Mouse (Mus musculus) granulocyte monocyte progenitor cell, adult 5-6 weeks (primary cell): ENCODE data around the gene Brca1. TPM values are rescaled to one million over a fixed set of nuclear protein-coding genes. Genes with fewer than 3 reads are reported as not detected.
"Not testable (repeated sequence)": the region's sequence is repeated elsewhere in the genome, so short reads cannot be mapped to it uniquely, and the experiment has no call there.

ENCODE experiments used
- ATAC-seq: replicated peaks from 2 replicates; pipeline ENCODE4 v1.8.0; 2016; ENCODE audit warnings: mild to moderate bottlenecking, moderate TSS enrichment, inconsistent platforms; ENCODE audit not compliant: poor library complexity, severe bottlenecking
- total RNA-seq, 2 experiments: library from RNA; stranded (forward) in 1 of 2; stranded (reverse) in 1 of 2; fragments of 200-712, 200-1000 nt in 1 of 2; fragments of >200 nt in 1 of 2; fragmentation: Nextera tagmentation in 1 of 2; gene quantifications; 2 replicates each; pipeline ENCODE4 v1.2.3; 2014 to 2017

Gene Brca1
- total RNA-seq, 2 experiments from 2014 or later, result 26.6 to 38.5 TPM

- ATAC-seq, result no peak
Observed at GRCm38 (mm10) chr11:101544132-101544531, 7.6 kb downstream of the Brca1 start.

GRCm38 (mm10) chr11:101543533-101543932, 8.2 kb downstream of the Brca1 start:
- ATAC-seq, result peak; percentile 48; the same call in 1 of the 2 replicates

- ATAC-seq, result no peak
Observed at GRCm38 (mm10) chr11:101526686-101527085, 25.1 kb downstream of the Brca1 start.

- no peak for ATAC-seq
Observed at GRCm38 (mm10) chr11:101525936-101526595, 25.7 kb downstream of the Brca1 start.

- no peak for ATAC-seq
Observed at GRCm38 (mm10) chr11:101525056-101525455, 26.7 kb downstream of the Brca1 start.

- ATAC-seq, result no peak
Observed at GRCm38 (mm10) chr11:101524446-101524845, 27.3 kb downstream of the Brca1 start.

GRCm38 (mm10) chr11:101519364-101519763, 32.4 kb downstream of the Brca1 start:
- ATAC-seq, result no peak

- ATAC-seq, result no peak
Observed at GRCm38 (mm10) chr11:101518937-101519336, 32.8 kb downstream of the Brca1 start.

- no peak for ATAC-seq
Observed at GRCm38 (mm10) chr11:101507090-101507489, 44.7 kb downstream of the Brca1 start.

GRCm38 (mm10) chr11:101506269-101506780, 45.4 kb downstream of the Brca1 start:
- no peak for ATAC-seq

GRCm38 (mm10) chr11:101486126-101486525, 65.6 kb downstream of the Brca1 start:
- no peak for ATAC-seq

GRCm38 (mm10) chr11:101485509-101486028, 66.2 kb downstream of the Brca1 start:
- ATAC-seq, result no peak

- ATAC-seq, result no peak
Observed at GRCm38 (mm10) chr11:101484814-101485213, 66.9 kb downstream of the Brca1 start.

- ATAC-seq, result no peak
Observed at GRCm38 (mm10) chr11:101484245-101484644, 67.5 kb downstream of the Brca1 start.

GRCm38 (mm10) chr11:101483804-101484203, 68.0 kb downstream of the Brca1 start:
- no peak for ATAC-seq

- no peak for ATAC-seq
Observed at GRCm38 (mm10) chr11:101480912-101481311, 70.8 kb downstream of the Brca1 start.

- no peak for ATAC-seq
Observed at GRCm38 (mm10) chr11:101479171-101479635, 72.6 kb downstream of the Brca1 start.

GRCm38 (mm10) chr11:101477552-101478211, 74.1 kb downstream of the Brca1 start:
- no peak for ATAC-seq

- no peak for ATAC-seq
Observed at GRCm38 (mm10) chr11:101477194-101477551, 74.6 kb downstream of the Brca1 start.

- not testable (repeated sequence) for ATAC-seq
Observed at GRCm38 (mm10) chr11:101476361-101476760, 75.4 kb downstream of the Brca1 start.

- no peak for ATAC-seq
Observed at GRCm38 (mm10) chr11:101474298-101474697, 77.5 kb downstream of the Brca1 start.
